Mouse (Mus musculus) ovary, postnatal 10 days (tissue): ENCODE measurements around the gene Creb3l2.
A peak's percentile ranks its signal among the peaks of the same experiment; 100 is the strongest.

Source experiments
- DNase-seq: peaks from one replicate; pipeline ENCODE4 v3.0.0; 2022; ENCODE audit warnings: low spot score

Creb3l2 gene

GRCm38 (mm10) chr6:37370566-37370965, 71.4 kb downstream of the Creb3l2 start:
- no peak for DNase-seq

- DNase-seq = no peak
Measured at GRCm38 (mm10) chr6:37369750-37370149, 72.2 kb downstream of the Creb3l2 start.

GRCm38 (mm10) chr6:37368281-37368680, 73.7 kb downstream of the Creb3l2 start:
- no peak for DNase-seq

GRCm38 (mm10) chr6:37366991-37367390, 75.0 kb downstream of the Creb3l2 start:
- no peak for DNase-seq

GRCm38 (mm10) chr6:37365179-37365578, 76.8 kb downstream of the Creb3l2 start:
- no peak for DNase-seq

GRCm38 (mm10) chr6:37364361-37364760, 77.6 kb downstream of the Creb3l2 start:
- no peak for DNase-seq

GRCm38 (mm10) chr6:37360813-37361385, 81.0 kb downstream of the Creb3l2 start:
- DNase-seq = no peak

GRCm38 (mm10) chr6:37354449-37355179, 87.3 kb downstream of the Creb3l2 start:
- DNase-seq = peak; percentile 58

GRCm38 (mm10) chr6:37353616-37354015, 88.3 kb downstream of the Creb3l2 start:
- no peak for DNase-seq

GRCm38 (mm10) chr6:37351731-37352380, 90.1 kb downstream of the Creb3l2 start:
- DNase-seq = no peak

- DNase-seq = no peak
Measured at GRCm38 (mm10) chr6:37350315-37350714, 91.6 kb downstream of the Creb3l2 start.

- DNase-seq = no peak
Measured at GRCm38 (mm10) chr6:37347606-37348005, 94.3 kb downstream of the Creb3l2 start.

GRCm38 (mm10) chr6:37338055-37338454, 103.9 kb downstream of the Creb3l2 start:
- DNase-seq = no peak

GRCm38 (mm10) chr6:37336831-37337260, 105.1 kb downstream of the Creb3l2 start:
- DNase-seq = no peak

GRCm38 (mm10) chr6:37336381-37336780, 105.6 kb downstream of the Creb3l2 start:
- no peak for DNase-seq

- DNase-seq = no peak
Measured at GRCm38 (mm10) chr6:37332846-37333245, 109.1 kb downstream of the Creb3l2 start.

GRCm38 (mm10) chr6:37329901-37330864, 111.8 kb downstream of the Creb3l2 start:
- DNase-seq = no peak

GRCm38 (mm10) chr6:37329376-37329775, 112.6 kb downstream of the Creb3l2 start:
- no peak for DNase-seq

- DNase-seq = no peak
Measured at GRCm38 (mm10) chr6:37328671-37329070, 113.3 kb downstream of the Creb3l2 start.

GRCm38 (mm10) chr6:37327519-37327918, 114.4 kb downstream of the Creb3l2 start:
- DNase-seq = no peak

GRCm38 (mm10) chr6:37326603-37326955, 115.4 kb downstream of the Creb3l2 start:
- DNase-seq = no peak
